Mouse (Mus musculus) testis, adult 2 months (tissue): ENCODE data around the gene Kiss1.

Source experiments
- CTCF ChIP-seq: fragments of 200-500 bp; IDR thresholded peaks from 2 replicates; pipeline ENCODE4 v1.5.1; 2012; ENCODE audit warnings: low read depth, mild to moderate bottlenecking, inconsistent platforms, low read length, moderate library complexity; ENCODE audit not compliant: control insufficient read depth, insufficient read depth, insufficient replicate concordance
- POLR2A ChIP-seq: fragments of 200-500 bp; IDR thresholded peaks from 2 replicates; pipeline ENCODE4 v1.6.1; 2012; ENCODE audit warnings: low read depth, mild to moderate bottlenecking, inconsistent platforms, low read length, moderate library complexity; ENCODE audit not compliant: control insufficient read depth

DNA sequence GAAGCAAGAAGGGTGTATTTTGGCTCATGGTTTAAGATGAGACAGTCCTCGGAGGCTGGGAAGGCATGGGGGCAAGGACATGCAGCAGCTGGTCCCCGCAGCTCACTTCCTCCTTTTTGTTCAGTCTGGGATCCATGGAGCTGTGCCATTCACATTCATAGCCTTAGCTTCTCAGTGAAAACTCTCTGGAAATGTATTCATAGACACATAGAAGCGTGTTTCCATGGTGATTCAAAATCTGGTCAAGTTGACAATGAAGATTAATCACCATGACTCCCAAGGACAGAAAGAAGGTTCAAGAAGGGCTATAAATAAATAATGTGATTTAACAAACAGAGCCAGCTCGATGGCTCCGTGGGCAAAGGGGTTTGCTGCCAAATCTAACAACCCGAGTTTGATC lies 12.3 kb downstream of the Kiss1 start:
- TF ChIP-seq POLR2A (no peak), CTCF (no peak)
